Mouse (Mus musculus) inflammation-experienced regulatory T-cells, adult 6 months (primary cell): Measurements from ENCODE around the gene Mab21l1. TPM values are rescaled to one million over a fixed set of nuclear protein-coding genes. Genes with fewer than 3 reads are reported as not detected.

Source experiments
- ATAC-seq: one replicate; pipeline ENCODE4 v1.8.0; 2017
- polyA plus RNA-seq, 3 experiments: library from polyadenylated mRNA; unstranded; fragments of 100-300 nt; shearing (Covaris generic); gene quantifications; one replicate each; pipeline ENCODE4 v1.2.1; 2017

The Mab21l1 gene
- not detected for polyA plus RNA-seq

DNA sequence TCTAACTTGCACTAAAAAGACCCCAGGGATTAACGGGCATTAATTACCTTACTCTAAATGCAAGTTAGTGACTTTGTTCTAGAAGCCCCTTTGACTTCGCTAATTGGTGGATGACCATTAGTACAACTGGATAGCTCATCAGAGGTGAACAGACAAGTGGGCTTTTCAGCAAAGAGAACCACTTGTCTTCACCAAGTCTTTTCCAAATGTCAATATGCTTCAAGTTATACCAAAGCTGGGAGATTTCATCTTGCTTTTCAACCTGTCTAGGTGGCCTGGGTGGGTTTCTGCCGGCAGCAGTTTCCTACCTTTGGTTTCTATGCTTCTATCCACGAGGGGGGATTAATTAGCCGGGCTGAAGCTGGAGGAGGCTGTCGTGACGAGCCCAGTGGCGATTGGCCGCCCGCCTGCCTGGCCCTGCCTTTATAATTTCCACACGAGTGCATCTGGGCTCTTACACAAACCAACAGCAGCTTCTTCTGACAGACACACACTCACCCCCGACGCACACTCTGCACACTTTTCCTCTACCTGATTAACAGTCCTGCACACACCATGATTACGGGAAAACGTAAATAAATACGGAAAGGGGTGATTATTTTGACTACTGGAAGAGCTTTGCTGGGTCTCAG is at the start of gene Mab21l1:
Mab21l1 (plus strand) TSS at position 455 of the 632 bp plus-strand sequence.
- ATAC-seq, result no peak

DNA sequence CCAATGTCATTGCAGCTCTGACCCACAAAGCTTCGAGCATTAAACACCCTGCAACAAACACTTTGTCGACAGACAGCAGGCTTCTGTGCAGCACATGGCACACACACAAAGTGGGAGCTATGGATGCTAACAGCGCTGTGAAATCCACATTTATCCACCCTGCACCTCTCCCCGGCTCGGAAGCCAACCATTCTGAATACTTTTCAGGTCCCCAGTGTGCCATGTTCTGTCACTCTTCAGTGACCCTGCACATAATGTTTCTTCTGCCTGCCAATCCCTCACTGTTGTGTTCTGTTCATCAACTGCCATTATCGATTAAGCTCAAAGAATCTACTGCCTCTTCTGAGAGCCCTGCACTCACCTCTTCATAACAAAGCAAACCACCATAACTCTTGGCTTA is 48.6 kb upstream of the Mab21l1 start:
- no peak for ATAC-seq

DNA sequence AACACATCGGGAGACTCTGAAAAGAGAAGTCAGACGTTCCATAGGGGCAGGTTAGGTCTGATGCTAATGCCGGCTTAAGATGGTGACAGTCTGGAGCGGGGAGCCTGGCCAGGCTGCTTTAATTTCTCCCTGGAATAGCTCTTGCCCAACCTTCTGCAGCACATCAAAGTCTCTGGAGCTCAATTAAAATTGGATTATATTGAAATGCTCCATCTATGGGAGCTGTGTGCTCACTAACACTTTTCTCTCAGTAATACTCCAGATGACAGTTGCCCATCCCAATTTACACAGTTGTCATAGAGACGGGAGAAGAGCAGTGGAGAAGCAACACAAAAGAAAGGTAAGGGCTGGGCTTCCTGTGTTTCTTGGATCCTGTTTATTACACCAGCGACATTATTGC is 40.9 kb upstream of the Mab21l1 start:
- no peak for ATAC-seq

GRCm38 (mm10) chr3:55742218-55742617 is 40.1 kb upstream of the Mab21l1 start:
- ATAC-seq, result no peak

DNA sequence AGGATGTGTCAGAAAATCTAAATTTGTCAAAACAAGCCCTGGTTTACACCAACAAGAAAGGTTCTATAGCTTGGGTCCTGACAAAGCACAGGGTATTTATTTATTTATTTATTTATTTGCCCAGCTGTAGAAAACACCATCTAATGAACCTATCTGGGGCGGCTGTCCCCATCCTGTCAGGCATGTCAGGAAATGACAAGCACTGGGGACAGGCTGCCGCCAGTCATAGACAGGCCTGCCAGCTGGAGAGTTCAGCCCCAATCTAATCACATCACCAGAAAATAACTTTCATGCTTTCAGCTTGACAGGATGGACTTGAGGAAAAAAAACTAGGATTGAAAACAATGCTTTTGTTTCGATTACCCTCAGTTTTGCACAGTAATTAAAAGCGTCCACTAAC is 39.7 kb upstream of the Mab21l1 start:
- ATAC-seq, result no peak

- ATAC-seq, result peak; percentile 92
Measured at GRCm38 (mm10) chr3:55743885-55744284, 38.4 kb upstream of the Mab21l1 start.

GRCm38 (mm10) chr3:55750445-55751065 is 31.8 kb upstream of the Mab21l1 start:
- ATAC-seq, result no peak

- ATAC-seq, result no peak
Measured at GRCm38 (mm10) chr3:55751363-55751762, 30.9 kb upstream of the Mab21l1 start.

GRCm38 (mm10) chr3:55752558-55752957 is 29.8 kb upstream of the Mab21l1 start:
- ATAC-seq, result no peak

DNA sequence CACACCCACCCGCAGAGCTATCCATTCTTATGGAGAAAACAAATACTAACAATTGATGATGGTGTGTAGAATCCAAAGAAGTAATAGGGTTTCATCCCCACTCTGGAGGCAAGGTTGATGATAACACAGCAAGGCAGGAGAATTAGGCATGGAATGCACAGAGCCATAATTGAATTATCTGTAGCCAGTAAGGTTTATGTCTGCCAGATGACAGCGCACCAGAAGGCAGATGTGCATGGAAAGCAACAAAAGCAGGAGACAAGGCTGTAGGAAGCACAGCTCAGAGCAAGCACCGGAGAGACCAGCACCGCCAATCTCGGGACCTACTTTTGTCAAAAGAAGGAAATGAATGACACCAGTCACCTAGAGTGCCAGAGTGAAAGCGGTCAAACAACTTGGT is 28.4 kb upstream of the Mab21l1 start:
- ATAC-seq, result no peak

- no peak for ATAC-seq
Measured at GRCm38 (mm10) chr3:55754981-55755608, 27.2 kb upstream of the Mab21l1 start.

- no peak for ATAC-seq
Measured at GRCm38 (mm10) chr3:55755805-55756601, 26.3 kb upstream of the Mab21l1 start.

- no peak for ATAC-seq
Measured at GRCm38 (mm10) chr3:55756602-55757190, 25.6 kb upstream of the Mab21l1 start.

DNA sequence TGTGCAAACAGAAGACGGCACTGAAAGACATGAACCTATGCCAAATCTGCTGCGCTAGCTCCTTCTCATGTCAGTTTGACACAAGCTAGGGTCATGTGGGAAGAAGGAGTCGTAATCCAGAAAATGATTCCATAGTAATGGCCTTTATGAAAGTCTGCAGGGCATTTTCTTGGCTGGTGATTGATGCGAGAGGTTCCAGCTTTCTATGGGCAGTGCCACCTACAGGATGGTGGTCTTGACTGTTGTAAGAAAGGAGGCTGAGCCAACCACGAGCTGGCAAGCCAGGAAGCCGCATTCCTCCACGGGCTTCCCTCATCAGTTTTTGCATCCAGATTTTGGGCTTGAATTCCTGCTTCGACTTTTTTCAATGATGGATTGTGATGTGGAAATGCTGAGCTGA is 24.0 kb upstream of the Mab21l1 start:
- ATAC-seq, result no peak

DNA sequence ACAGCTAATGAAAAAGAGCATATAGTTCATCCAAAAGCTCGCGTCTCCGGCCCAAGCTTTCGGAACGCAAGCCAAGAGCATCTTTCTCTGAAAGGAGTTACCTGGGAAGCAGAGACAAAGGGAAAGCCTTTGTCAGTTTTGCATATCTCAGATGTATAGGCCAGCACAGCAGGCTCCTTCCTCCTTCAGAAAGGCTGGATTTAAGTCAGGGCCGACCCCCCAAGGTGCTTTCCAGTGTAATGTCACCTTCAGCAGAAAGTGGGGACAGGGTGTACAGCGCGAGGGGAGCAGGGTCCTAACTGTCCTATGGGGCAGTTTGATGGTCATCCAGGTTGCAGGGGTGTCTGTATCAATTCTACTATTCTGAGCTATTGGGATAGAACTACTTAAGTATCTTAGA is 18.7 kb upstream of the Mab21l1 start:
- ATAC-seq, result no peak

DNA sequence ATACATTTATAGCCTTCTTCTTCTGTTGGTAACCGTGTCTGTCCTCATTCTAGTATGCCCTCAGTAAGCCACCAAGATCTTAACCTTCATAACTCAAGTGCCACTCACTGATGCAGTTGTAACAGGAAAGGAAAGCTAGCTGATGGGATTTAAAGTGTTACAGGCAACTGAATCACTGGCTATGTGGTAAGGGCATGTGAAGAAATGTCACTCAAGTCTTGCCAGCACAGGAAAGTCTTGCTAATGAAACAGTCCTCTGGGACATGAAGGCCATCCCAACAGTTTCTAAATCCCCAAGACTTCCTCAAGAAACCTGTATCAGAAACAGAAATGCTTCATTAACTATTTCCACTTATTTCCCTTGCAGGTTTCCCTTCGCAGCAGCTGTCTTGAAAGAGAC is 13.7 kb upstream of the Mab21l1 start:
- no peak for ATAC-seq

DNA sequence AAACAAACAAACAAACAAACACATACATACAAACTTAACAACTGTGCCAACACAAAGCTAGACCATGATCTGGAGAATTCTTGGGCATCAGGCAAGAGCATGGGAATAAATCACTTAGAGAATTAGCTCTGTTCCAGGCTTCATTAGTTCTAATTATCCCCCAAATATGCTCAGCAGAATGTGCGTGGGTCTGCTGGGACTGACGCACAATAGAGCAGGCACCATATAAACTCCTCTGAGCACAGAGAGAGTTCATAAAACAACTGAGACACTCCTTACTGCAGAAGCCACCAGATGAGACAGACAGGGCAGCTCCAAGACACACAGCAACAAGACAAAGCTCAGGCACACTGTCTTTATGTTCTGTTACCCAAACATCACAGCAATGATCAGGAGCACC is 13.0 kb upstream of the Mab21l1 start:
- no peak for ATAC-seq

DNA sequence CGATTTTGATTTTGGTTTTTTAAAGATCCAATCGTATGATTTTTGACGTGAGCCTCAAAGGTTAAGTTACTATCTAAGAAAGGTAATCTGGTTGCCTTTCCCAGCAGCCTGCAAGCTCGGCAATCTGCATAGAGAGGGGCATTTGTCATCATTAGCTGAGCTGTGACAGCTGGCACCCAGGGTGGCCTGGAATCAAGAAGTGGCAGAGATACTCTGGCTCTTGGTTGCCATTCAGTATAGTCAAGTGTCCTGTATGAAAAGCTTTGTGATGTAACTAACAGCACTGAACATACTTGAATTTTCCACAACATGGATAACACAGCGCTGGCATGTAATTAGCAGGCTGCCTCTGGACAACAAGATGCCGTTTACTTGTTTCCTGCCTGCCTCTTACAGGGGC is 8.1 kb upstream of the Mab21l1 start:
- no peak for ATAC-seq

GRCm38 (mm10) chr3:55775245-55775644 is 7.1 kb upstream of the Mab21l1 start:
- ATAC-seq, result no peak

GRCm38 (mm10) chr3:55775753-55776152 is 6.6 kb upstream of the Mab21l1 start:
- no peak for ATAC-seq

DNA sequence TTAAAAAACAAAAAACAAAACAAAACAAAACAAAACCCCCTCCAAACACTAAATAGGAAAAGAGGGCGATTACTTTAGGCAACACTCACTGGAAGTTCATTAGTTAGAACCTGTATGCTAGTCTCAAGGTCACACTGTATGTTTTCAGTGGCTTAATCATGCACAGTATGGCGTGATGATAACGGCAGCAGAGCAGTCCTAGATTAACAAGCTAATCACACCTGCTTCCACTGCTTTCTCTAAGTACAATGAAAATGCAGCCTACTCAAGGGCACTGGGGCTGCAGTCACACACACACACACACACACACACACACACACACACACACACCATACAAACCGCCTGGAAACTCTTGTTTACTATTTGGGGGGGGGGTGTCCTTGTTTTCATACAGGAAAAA is 4.8 kb upstream of the Mab21l1 start:
- no peak for ATAC-seq

DNA sequence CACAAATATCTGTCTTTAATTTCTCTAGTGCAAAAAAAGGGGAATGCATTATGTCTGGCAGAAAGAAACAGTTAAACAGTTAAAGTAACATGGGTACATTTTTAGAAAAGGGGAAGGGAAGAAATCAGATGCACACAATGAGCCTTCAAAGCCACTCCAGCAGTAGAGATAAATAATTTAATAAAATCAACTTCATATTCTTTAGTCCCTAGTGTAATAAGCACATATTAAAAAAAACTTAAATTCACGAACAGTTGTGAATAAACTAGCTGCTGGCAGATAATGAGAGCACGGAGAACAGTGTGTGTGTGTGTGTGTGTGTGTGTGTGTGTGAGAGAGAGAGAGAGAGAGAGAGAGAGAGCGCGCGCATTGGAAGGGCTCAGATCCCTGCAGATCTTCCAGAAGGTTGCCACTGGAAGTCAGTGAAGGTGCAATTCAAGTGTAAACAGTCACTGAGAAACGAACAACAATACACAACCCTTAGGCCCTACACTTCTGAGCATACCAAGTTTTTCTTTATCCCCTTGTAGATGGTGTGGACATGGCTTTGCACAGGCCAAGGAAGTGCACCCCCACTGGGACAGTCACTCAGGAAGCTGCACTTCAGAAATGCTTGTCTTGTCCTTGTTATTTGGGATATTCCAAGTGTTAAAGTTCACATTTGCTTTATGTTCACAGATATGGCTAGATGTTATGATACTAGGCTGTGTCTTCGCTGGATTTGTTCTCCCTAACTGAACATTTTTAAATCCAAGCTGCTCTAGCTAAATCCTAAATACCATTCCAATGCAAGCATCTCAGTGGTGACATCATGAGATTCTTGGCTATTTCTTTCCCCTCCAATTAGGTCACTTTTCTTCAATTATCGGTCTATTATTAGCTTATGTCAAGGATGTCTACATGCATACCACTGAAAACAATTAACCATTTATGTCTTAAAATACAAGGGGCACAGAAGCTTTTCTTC is 3.3 kb upstream of the Mab21l1 start:
- no peak for ATAC-seq
